Mouse (Mus musculus) brain, embryonic 14.5 days (tissue): ENCODE data around the gene Ranbp9.

ENCODE experiments used
- CTCF ChIP-seq: fragments of 200-500 bp; IDR thresholded peaks from 2 replicates; pipeline ENCODE4 v1.5.1; 2012; ENCODE audit warnings: inconsistent platforms, mild to moderate bottlenecking, moderate library complexity, borderline replicate concordance; ENCODE audit not compliant: insufficient read depth, insufficient read length; ENCODE audit errors: extremely low read depth
- POLR2A ChIP-seq: fragments of 200-500 bp; IDR thresholded peaks from 2 replicates; pipeline ENCODE4 v1.6.1; 2012; ENCODE audit warnings: mild to moderate bottlenecking, inconsistent platforms, borderline replicate concordance; ENCODE audit not compliant: poor library complexity, insufficient read depth, insufficient read length, severe bottlenecking; ENCODE audit errors: extremely low read depth

DNA sequence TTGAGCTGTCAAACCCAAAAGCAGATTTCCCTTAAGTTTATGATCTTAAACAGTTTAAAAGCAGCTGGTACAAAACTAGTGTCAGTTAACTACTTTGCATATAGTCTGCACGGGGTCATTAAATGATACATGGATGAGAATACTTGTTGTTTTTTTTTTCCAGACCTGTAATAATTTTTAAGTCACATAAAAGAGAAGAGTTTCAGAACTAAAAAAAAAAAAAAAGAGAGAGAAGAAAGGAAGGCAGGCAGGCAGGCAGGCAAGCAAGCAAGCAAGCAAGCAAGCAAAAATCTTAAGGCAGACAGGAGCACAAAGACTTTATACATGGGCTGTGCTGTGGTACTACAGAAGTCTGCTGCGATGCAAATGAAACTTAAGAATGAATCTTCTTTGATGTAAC lies 47.7 kb downstream of the Ranbp9 start:
- TF ChIP-seq POLR2A (no peak), CTCF (no peak)
